Mouse (Mus musculus): ENCODE data around the gene Hist4h4. TPM values are rescaled to one million over a fixed set of nuclear protein-coding genes. Genes with fewer than 3 reads are reported as not detected.

Gene Hist4h4
- total RNA-seq (2021): 10 to 100 TPM in 1 of 2 experiments, 1 to 10 TPM in 1; 7.9 to 10.4 TPM
- long read RNA-seq, experiment 1: 0 reads
- long read RNA-seq, experiment 2: 0 reads

DNA sequence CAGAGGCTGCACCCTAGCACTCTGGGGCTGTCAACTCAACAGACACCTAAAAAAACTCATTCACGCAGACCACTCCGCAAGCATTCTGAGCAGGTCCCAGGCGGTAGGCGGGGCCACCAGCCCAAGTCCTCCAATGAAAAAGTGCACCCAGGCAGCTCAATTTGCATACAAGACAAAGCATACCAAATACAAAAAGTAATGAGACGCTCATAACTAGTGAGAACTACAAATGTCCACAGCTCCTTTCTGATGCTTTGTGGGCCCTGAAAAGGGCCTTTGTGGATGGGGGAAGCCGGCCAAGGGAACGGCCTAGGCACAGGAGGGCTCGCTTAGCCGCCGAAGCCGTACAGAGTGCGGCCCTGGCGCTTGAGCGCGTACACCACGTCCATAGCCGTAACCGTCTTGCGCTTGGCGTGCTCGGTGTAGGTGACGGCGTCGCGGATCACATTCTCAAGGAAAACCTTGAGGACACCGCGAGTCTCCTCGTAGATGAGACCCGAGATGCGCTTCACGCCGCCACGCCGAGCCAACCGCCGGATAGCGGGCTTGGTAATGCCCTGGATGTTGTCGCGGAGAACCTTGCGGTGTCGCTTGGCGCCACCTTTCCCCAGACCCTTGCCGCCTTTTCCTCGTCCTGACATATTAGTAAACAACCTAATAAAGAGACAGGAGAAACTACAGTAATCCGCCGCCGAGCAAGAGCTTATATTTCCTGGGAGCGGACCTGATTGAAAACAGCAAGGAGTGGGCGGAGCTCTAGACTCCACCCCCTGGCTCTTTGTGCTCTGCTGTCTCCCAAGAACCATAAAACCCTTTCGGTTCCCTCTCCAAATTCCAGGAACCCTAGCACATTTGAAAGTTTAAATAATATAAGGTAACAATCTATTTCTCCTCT, at the start of gene Hist4h4:
Gene Hist4h4, minus strand, starts transcription at position 677 of the 895 bp plus-strand sequence.
- peak; percentile 96 to 98 for DNase-seq (ENCODE audit: low spot score in 2 of 2)
- intact Hi-C loops (cut with DNase I): no loop called here

- intact Hi-C loops (cut with DNase I): no loop called here
Observed at GRCm38 (mm10) chr6:136852762-136853161, 48.5 kb upstream of the Hist4h4 start.

DNA sequence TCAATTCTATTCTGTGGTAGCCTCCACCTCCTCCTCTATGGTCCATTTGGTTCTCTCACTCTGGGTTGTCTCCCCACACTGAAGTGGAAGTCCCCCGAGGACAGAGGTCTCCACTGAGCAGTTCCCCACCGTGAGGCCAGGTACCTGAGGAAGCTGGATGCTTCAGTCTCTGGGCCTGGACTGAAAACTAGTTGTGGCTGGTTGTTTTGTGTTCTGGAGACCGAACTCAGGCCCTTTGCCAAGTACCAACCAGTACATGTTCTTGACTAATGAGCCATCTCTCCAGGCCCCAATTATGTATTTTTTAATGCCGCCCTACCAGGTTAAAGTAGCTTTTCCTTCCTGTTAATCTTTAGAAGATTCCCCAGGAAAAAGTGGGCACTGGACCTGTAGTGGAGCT, 48.1 kb upstream of the Hist4h4 start:
- intact Hi-C loops (cut with DNase I): no loop called here
- no peak for DNase-seq (ENCODE audit: low spot score in 2 of 2)

More at GRCm38 (mm10) chr6:136852762-136853161, 48.5 kb upstream of the Hist4h4 start:
- DNase-seq (ENCODE audit: low spot score in 2 of 2): no peak

DNA sequence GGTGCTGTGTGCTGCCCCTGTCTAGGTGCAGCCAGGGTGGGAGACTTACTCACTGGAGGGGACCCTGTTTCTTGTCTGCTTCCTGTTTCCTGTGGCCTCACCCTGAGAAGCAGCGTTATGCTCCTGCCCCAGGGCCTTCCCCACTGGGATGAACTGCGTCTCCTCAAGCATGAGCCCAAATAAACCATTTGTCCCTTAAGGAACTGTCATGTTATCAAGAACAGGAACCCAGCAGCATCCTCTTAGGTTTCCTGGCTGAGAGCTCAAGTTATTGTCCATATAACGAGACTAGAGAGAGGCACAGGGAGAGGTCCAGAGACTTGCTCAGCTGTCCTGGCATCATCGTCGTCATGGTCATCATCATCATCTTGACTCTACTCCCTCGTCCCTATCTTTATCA, 46.1 kb upstream of the Hist4h4 start:
- intact Hi-C loops (cut with DNase I): no loop called here
- DNase-seq (ENCODE audit: low spot score in 2 of 2): no peak

GRCm38 (mm10) chr6:136848971-136849370, 44.8 kb upstream of the Hist4h4 start:
- no peak for DNase-seq (ENCODE audit: low spot score in 2 of 2)
- intact Hi-C loops (cut with DNase I): no loop called here

DNA sequence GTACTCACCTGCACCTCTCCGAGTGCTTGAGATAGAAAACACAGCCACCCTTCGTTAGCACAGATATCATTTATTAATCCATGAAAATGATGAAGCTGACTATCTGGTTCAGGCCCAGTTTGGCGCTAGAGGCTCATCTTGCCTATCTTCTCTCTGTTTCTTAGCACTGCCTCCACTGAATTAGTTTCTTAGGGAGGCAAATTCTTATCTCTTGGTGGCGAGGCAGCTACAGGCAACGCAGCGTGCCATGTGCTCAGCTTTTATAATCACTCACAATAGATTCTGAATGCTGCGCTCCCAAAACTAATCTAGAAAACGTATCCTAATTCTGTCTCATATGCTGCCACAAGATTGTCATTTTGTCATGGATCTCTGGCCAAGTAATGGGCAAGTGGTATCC, 44.2 kb upstream of the Hist4h4 start:
- no peak for DNase-seq (ENCODE audit: low spot score in 2 of 2)
- intact Hi-C loops (cut with DNase I): no loop called here

GRCm38 (mm10) chr6:136847790-136848189, 43.6 kb upstream of the Hist4h4 start:
- DNase-seq (ENCODE audit: low spot score in 2 of 2): peak in 1 of 2 experiments; percentile 40
- intact Hi-C loops (cut with DNase I): no loop called here

- no peak for DNase-seq (ENCODE audit: low spot score in 2 of 2)
- intact Hi-C loops (cut with DNase I): no loop called here
Observed at GRCm38 (mm10) chr6:136847267-136847666, 43.1 kb upstream of the Hist4h4 start.

DNA sequence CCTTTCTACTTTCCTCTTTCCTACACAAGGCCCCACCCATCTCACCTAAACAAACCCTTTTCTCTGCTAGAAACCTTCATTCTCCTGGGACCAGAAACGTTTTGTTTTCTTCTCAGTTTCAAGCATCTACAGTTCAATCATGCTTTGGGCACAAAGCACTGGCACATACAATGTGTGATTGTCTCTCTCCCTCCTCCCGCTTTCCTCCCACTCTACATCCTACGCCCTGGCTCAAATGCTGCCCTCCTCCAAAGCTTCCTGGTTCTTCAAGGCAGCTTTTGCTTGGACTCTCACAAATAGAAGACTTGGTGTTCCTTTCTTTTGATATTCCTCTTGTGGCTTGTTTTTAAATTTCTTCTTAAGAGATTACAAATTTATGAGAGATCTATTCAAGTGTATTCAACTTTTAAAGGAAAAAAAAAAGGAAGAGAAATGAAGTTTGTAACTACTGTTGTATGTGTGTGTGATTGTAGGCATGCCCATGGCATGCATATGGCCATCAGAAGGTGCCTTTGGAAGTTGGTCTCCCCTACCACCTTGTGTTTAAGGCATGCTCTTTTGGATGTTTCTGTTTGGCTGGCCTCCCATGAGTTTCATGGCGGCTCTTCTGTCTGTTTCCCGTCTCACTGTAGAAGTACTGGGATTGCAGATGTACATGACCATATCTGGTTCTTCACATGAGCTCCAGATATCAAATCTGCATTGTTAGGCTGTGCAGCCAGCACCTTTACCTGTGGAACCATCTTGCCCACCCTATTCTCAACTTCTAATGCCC, 41.7 kb upstream of the Hist4h4 start:
- intact Hi-C loops (cut with DNase I): no loop called here
- no peak for DNase-seq (ENCODE audit: low spot score in 2 of 2)

DNA sequence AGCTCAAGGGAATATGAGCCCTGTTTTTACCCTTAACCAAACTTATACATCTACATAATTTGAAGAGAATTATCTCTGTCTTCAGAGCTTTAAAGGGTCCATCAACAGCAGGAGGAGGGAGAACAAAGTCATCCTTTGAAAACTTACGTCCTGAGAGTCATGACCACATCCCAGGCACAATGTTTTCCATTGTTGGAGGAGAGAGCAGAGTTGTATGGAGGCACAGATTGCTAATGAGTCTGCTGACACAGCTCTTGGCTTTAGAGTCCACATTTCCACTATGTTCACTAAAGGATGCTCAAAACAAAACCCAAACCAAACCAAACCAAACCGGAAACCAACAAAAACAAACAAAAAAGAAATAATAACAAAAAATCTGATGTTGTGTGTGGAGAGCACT, 40.7 kb upstream of the Hist4h4 start:
- intact Hi-C loops (cut with DNase I): no loop called here
- DNase-seq (ENCODE audit: low spot score in 2 of 2): no peak

DNA sequence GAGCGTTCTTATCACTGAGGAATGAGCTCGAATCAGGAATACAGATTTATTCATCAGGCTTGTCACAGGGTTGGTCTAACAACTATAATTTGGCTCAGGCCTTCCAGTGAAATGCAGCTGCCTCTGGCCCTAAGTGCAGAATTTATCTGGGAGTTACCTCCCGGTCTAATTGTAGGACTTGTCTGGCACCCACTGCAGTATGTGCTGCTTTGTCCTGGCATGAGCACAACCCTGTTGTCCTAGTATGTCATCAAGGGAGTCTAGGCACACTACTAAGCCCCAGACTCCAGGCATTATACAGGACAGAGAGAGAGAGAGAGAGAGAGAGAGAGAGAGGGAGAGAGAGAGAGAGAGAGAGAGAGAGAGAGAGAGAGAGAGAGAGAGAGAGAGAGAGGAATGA, 33.1 kb upstream of the Hist4h4 start:
- no peak for DNase-seq (ENCODE audit: low spot score in 2 of 2)
- intact Hi-C loops (cut with DNase I): no loop called here

DNA sequence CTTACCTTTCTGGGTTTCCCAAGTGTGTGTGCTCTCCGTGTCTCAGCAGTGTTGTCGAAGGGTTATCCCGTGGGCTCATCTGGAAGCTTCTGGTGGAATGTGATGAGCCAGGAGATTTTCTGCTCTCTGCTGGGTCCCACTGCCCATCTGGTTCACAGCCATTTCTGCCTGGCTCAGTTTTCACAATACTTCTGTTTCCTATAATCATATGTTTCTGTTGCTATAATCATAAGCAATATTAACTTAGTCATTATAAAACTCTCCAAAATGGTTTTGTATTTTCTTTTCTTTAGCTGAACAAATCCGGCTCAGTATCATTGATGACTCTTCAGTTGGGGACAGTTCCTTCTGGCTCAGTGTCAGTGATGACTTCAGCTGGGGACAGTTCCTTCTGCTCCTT, 31.1 kb upstream of the Hist4h4 start, which contains the start of gene Smco3:
Gene Smco3, minus strand, starts transcription at position 101 of the 400 bp plus-strand sequence.
- intact Hi-C loops (cut with DNase I): no loop called here

DNA sequence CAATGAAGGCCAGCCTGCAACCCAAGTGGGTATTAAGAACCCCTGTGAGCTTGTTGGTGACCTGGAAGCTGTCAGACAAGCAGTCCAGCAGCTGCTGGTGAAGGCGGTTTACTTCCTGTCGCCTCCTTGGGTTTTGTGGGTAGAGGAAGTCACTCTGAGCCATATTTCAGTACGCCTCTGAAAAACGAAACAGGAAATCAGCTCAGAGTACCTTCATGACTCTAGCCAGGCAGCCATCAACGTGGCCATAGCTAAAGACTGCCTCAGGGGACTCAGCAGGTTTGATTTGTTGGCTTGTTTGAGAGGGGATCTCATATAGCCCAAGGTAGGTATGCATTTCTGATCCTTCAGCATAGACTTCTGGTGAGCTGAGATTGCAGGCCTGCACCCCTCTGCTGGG, 27.5 kb upstream of the Hist4h4 start:
- intact Hi-C loops (cut with DNase I): no loop called here
- DNase-seq (ENCODE audit: low spot score in 2 of 2): no peak

More for the DNA sequence above, 31.1 kb upstream of the Hist4h4 start, which contains the start of gene Smco3:
- no peak for DNase-seq (ENCODE audit: low spot score in 2 of 2)

- intact Hi-C loops (cut with DNase I): no loop called here
- DNase-seq (ENCODE audit: low spot score in 2 of 2): no peak
Observed at GRCm38 (mm10) chr6:136828681-136829080, 24.5 kb upstream of the Hist4h4 start.

- intact Hi-C loops (cut with DNase I): no loop called here
- peak; percentile 96 to 99 for DNase-seq (ENCODE audit: low spot score in 2 of 2)
Observed at GRCm38 (mm10) chr6:136827881-136828561, 23.8 kb upstream of the Hist4h4 start, which contains the start of gene Wbp11. TSS of gene Wbp11 (minus strand) at chr6:136828233.

DNA sequence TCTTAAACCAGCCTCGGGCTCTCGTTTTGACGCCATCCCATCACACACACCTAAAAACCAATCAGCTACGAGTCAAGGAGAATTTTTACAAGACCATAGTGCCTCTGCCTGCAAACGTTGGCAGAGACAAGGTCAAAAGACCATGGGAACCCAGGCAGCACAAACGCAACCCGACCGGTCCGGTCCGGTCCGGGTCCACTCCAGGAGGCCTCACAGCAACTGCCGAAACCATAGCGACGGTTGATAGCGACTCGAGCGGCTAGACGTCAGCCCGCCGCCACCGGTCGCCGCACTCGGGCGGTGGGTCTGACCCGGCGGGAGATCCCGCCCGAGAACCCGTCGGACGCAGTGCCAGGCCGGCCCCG, 23.3 kb upstream of the Hist4h4 start, which contains the start of gene BC049715:
Gene BC049715, plus strand, starts transcription at position 111 of the 365 bp plus-strand sequence.
- DNase-seq (ENCODE audit: low spot score in 2 of 2): no peak
- intact Hi-C loops (cut with DNase I): no loop called here

GRCm38 (mm10) chr6:136827116-136827515, 22.9 kb upstream of the Hist4h4 start:
- intact Hi-C loops (cut with DNase I): no loop called here
- DNase-seq (ENCODE audit: low spot score in 2 of 2): no peak

DNA sequence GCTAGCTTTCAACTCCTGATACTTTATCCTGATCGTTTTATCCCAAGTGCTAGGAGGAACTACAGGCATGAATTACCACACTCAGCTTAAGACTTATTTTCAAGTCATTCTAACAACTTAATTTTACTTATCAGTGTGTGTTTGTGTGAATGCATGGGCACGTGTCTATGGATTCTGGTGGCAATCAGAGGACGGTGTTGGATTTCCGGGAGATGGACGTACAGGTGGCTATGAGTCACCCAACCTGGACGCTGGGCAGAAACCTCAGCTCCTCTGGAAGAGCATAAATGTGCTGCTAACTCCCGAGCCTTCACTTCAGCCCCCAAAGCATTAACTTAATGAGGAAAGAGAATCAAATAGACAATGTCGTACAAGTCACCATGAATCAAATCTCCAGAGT, 20.8 kb upstream of the Hist4h4 start:
- intact Hi-C loops (cut with DNase I): no loop called here
- DNase-seq (ENCODE audit: low spot score in 2 of 2): no peak

DNA sequence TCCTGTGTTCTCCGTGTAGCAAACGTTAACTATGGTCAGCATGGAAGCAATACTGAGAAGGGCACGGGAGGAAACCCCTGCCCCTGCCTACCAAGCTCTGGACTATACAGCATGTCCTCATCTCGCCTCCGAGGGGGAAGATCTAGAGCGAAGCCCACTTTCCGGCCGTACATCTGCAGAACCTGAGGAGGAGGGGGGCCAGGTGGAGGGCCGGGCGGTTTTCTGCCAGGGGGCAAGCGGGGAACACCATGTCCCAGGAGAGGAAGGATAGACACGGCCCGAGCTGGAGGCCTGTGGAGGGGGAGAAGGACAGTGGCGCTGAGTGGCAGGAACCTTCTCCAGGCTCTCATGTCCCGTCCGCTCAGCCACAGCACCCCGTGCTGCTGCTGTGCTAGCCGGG, 16.9 kb upstream of the Hist4h4 start:
- intact Hi-C loops (cut with DNase I): no loop called here
- no peak for DNase-seq (ENCODE audit: low spot score in 2 of 2)

- DNase-seq (ENCODE audit: low spot score in 2 of 2): no peak
- intact Hi-C loops (cut with DNase I): no loop called here
Observed at GRCm38 (mm10) chr6:136820381-136820780, 16.2 kb upstream of the Hist4h4 start.
